Mouse (Mus musculus): ENCODE measurements around the gene Mpo.

DNA sequence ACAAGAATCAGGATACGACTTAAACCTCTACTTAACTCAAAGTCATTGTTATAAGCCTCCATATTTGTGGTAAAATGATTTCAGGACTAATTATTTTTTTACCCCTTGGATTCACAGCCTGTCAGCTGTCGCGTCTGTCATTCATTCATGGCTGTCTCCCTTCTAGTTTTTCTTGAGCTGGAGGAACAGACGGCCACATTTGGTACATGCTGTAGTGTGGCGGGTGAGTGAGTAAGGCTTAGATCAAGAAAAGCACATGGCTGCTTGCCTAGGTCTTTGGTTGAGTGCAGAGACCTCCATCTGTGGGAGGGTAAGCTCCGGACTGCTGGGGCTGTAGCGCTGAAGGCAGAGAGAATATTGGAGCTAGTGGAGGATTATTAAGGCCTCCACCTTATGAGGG lies 45.7 kb upstream of the Mpo start:
- TF ChIP-seq POLR2A (IDR thresholded peaks at IDR 0.05; ENCODE audit: insufficient read depth, low read length) (no peak), CTCF (IDR thresholded peaks at IDR 0.05; ENCODE audit: low read depth, low read length) (no peak)

All from ES-Bruce4 (cell line).